Mouse (Mus musculus) small intestine, adult 2 months (tissue): ENCODE results near the gene Dapk1.
A peak's percentile ranks its signal among the peaks of the same experiment; 100 is the strongest.

Source experiments
- CTCF ChIP-seq: fragments of 200-500 bp; IDR thresholded peaks from 2 replicates; pipeline ENCODE4 v1.5.1; 2012; ENCODE audit warnings: low read depth, mild to moderate bottlenecking, control low read depth, inconsistent platforms, low read length, moderate library complexity, mixed read lengths; ENCODE audit not compliant: insufficient replicate concordance, insufficient read length; ENCODE audit errors: extremely low read depth
- POLR2A ChIP-seq: fragments of 200-500 bp; IDR thresholded peaks from 2 replicates; pipeline ENCODE4 v1.6.1; 2012; ENCODE audit warnings: low read depth, mild to moderate bottlenecking, control low read depth, inconsistent platforms, low read length, moderate library complexity

DNA sequence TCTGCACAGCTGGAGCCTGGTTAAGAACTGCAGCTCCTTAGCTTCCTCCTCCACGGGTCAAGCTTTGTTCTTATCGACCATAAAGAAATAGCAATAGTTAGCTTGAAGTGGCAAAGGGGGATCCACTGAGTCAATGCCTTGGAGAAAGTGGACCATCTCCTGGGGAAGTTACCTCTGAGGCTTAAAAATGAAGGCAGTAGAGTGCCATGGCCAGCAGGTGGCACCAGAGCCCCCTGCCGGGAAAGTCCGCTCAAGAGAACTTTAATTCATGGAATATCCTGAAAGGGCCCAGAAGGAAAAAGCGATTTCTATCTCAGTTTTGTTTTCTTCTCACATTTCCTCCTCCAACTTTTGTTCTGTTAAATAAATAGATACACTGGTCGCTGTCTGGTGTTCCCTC, 157.4 kb downstream of the Dapk1 start:
- peak; percentile 87; the same call in 1 of the 2 replicates for TF ChIP-seq CTCF
- TF ChIP-seq POLR2A = no peak
